Mouse (Mus musculus): ENCODE results near the gene Orc5. TPM values are rescaled to one million over a fixed set of nuclear protein-coding genes. Genes with fewer than 3 reads are reported as not detected.

Gene Orc5
- total and polyA plus RNA-seq, 3 experiments, result 27.4 to 76.5 (median 47.8) TPM

DNA sequence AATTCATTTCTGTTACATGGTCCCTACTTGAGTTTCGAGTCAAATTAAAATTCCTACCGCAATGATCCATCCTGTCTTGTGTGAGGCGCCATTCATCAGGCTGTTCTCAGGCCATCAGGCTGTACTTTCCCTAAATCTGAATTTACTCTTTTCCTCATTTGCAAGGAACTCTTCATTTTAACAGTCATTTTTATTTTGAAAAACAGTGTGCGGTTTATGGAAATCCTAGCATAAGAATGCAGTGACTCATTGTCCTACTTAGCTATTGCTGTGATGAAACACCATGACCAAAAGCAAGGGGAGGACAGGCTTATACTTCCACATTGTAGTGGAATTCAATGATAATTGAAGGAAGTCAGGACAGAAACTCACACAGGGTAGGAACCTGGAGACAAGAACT lies 46.8 kb upstream of the Orc5 start:
- Histone ChIP-seq H3K27ac (ENCODE audit: insufficient read depth, low read depth) (no peak overlapping the region), H3K4me1 (ENCODE audit: control insufficient read depth in 1 of 2, insufficient read depth in 2 of 2) (no peaks in the 10 kb centered on the region), H3K79me2 (replicated peaks; ENCODE audit: control insufficient read depth, extremely low read depth, insufficient read depth, poor library complexity, severe bottlenecking) (no peaks in the 10 kb centered on the region), H3K9me3 (replicated peaks; ENCODE audit: low read length) (no peaks in the 10 kb centered on the region), H3K9ac (ENCODE audit: insufficient read depth, low read depth) (no peak overlapping the region), H3K4me3 (replicated peaks in 1 of 3; ENCODE audit: low read depth in 2 of 3, low read length in 2 of 3, poor library complexity in 1 of 3) (no peak overlapping the region), H3K36me3 (replicated peaks in 1 of 2; ENCODE audit: control insufficient read depth in 1 of 2, insufficient read depth in 1 of 2, low read length in 1 of 2) (no peaks in the 10 kb centered on the region), H3K4me2 (ENCODE audit: insufficient read depth, low read depth, poor library complexity, severe bottlenecking) (no peak overlapping the region), H3K27me3 (replicated peaks) (no peaks in the 10 kb centered on the region)
- TF ChIP-seq CHD1 (IDR thresholded peaks at IDR 0.05; ENCODE audit: low read depth, low read length) (no peak), E2F4 (IDR thresholded peaks at IDR 0.05; ENCODE audit: insufficient replicate concordance, low read depth, low read length) (no peak), JUN (IDR thresholded peaks at IDR 0.05; ENCODE audit: insufficient read depth, low read depth, low read length) (no peak), TCF12 (IDR thresholded peaks at IDR 0.05; ENCODE audit: low read depth, low read length) (no peak), CTCF (conservative IDR thresholded peaks at IDR 0.05 in 1 of 2, IDR thresholded peaks at IDR 0.05 in 1 of 2; ENCODE audit: low read depth in 2 of 2, low read length in 2 of 2) (no peak), KAT2A (IDR thresholded peaks at IDR 0.05; ENCODE audit: insufficient replicate concordance, low read length) (no peak), MEF2A (IDR thresholded peaks at IDR 0.05; ENCODE audit: borderline replicate concordance, low read depth, low read length) (no peak), GABPA (IDR thresholded peaks at IDR 0.05; ENCODE audit: insufficient replicate concordance, low read depth, low read length) (no peak), ELF1 (IDR thresholded peaks at IDR 0.05; ENCODE audit: low read depth, low read length) (no peak), ZKSCAN1 (IDR thresholded peaks at IDR 0.05; ENCODE audit: borderline replicate concordance, low read depth, low read length) (no peak), ZNF384 (IDR thresholded peaks at IDR 0.05; ENCODE audit: low read depth, low read length) (no peak), MAX (IDR thresholded peaks at IDR 0.05; ENCODE audit: low read length) (no peak), UBTF (IDR thresholded peaks at IDR 0.05; ENCODE audit: low read depth, low read length) (no peak), EP300 (IDR thresholded peaks at IDR 0.05; ENCODE audit: low read length) (no peak), IRF4 (IDR thresholded peaks at IDR 0.05; ENCODE audit: low read depth, low read length) (no peak), USF1 (IDR thresholded peaks at IDR 0.05; ENCODE audit: low read depth, low read length) (no peak), RAD21 (IDR thresholded peaks at IDR 0.05; ENCODE audit: low read depth, low read length) (no peak)
- in situ Hi-C loops (cut with MboI; ENCODE audit: low pct_ligation_motif_present, low pct_unique_long_range_greater_than_20kb, low sequenced_read_pairs), result no loop called here
- no peak for DNase-seq (ENCODE audit: extremely low read depth)
- dilution Hi-C loops (cut with MboI; ENCODE audit: extremely low pct_ligation_motif_present, extremely low pct_unique_long_range_greater_than_20kb, low sequenced_read_pairs), result no loop called here

DNA sequence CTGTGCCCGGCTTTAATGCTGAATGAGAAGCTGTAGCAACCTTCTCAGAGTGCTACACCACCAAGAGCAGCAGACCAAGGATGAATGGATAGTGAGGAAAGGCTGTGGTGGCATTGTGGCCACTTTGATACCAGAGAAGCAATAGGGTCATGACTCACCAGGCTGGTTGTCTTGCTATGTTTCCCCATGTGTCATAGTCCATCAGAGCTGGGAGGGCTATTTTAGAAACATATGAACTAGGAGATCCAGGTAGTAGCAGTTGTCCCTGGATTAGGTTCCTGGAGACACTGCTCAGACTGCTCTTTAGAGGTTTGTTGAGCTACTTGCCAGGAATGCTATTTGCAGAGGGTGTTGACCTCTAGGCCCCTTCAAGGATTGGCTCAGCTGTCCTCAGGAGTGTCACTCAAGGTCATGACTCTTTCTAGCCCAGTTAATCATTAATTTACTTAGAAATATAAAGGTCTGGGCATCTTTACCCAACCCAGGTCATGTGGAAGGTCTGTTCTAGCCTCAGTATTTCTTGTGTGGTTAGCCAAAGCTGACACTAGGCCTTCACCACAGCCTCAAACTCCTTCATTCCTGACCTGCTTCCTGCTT lies 39.2 kb upstream of the Orc5 start:
- dilution Hi-C loops (cut with MboI; ENCODE audit: extremely low pct_ligation_motif_present, extremely low pct_unique_long_range_greater_than_20kb, low sequenced_read_pairs) (no loop called here), in situ Hi-C loops (cut with MboI; ENCODE audit: low pct_ligation_motif_present, low pct_unique_long_range_greater_than_20kb, low sequenced_read_pairs) (no loop called here)
- Histone ChIP-seq H3K27ac (ENCODE audit: insufficient read depth, low read depth) (no peak overlapping the region), H3K79me2 (replicated peaks; ENCODE audit: control insufficient read depth, extremely low read depth, insufficient read depth, poor library complexity, severe bottlenecking) (no peaks in the 10 kb centered on the region), H3K9me3 (replicated peaks; ENCODE audit: low read length) (no peaks in the 10 kb centered on the region), H3K27me3 (replicated peaks) (no peaks in the 10 kb centered on the region), H3K36me3 (replicated peaks in 1 of 2; ENCODE audit: control insufficient read depth in 1 of 2, insufficient read depth in 1 of 2, low read length in 1 of 2) (no peaks in the 10 kb centered on the region), H3K4me2 (ENCODE audit: insufficient read depth, low read depth, poor library complexity, severe bottlenecking) (no peak overlapping the region), H3K4me1 (ENCODE audit: control insufficient read depth in 1 of 2, insufficient read depth in 2 of 2) (no peaks in the 10 kb centered on the region), H3K4me3 (replicated peaks in 1 of 3; ENCODE audit: low read depth in 2 of 3, low read length in 2 of 3, poor library complexity in 1 of 3) (no peak overlapping the region), H3K9ac (ENCODE audit: insufficient read depth, low read depth) (no peak overlapping the region)
- DNase-seq (ENCODE audit: extremely low read depth), result no peak
- TF ChIP-seq IRF4 (IDR thresholded peaks at IDR 0.05; ENCODE audit: low read depth, low read length) (no peak), MAZ (IDR thresholded peaks at IDR 0.05; ENCODE audit: low read depth, low read length) (no peak), ETS1 (conservative IDR thresholded peaks at IDR 0.05; ENCODE audit: low read depth, low read length) (no peak), ZMIZ1 (IDR thresholded peaks at IDR 0.05; ENCODE audit: low read depth, low read length) (no peak), ZC3H11A (IDR thresholded peaks at IDR 0.05; ENCODE audit: low read depth, low read length) (no peak), USF1 (IDR thresholded peaks at IDR 0.05; ENCODE audit: low read depth, low read length) (no peak)

Measured in CH12.LX (cell line).